Mouse (Mus musculus) stomach, postnatal 0 days (tissue): ENCODE measurements around the gene 1700016D06Rik. TPM values are rescaled to one million over a fixed set of nuclear protein-coding genes. Genes with fewer than 3 reads are reported as not detected.
A peak's percentile ranks its signal among the peaks of the same experiment; 100 is the strongest.

ENCODE experiments used
- ATAC-seq: fragments of 200-750 bp; cut with Nextera tagmentation; 2 replicates; pipeline ENCODE4 v1.8.0; 2017; ENCODE audit not compliant: low FRiP score, low TSS enrichment
- DNase-seq: peaks from one replicate; pipeline ENCODE4 v3.0.0-alpha.2; 2016; ENCODE audit warnings: low spot score
- H3K27ac ChIP-seq: fragments of 300-500 bp; sonication (generic); replicated peaks from 2 replicates; pipeline ENCODE4 v1.5.1; 2014; ENCODE audit warnings: mild to moderate bottlenecking, control low read depth
- H3K27me3 ChIP-seq: fragments of 300-500 bp; sonication (generic); 2 replicates; pipeline ENCODE4 v1.6.1; 2014; ENCODE audit warnings: low read length; ENCODE audit not compliant: control insufficient read depth, insufficient read depth
- H3K36me3 ChIP-seq: fragments of 300-500 bp; sonication (generic); 2 replicates; pipeline ENCODE4 v1.6.1; 2014; ENCODE audit warnings: low read length, mixed read lengths; ENCODE audit not compliant: control insufficient read depth, insufficient read depth
- H3K4me1 ChIP-seq: fragments of 300-500 bp; sonication (generic); replicated peaks from 2 replicates; pipeline ENCODE4 v1.6.1; 2014; ENCODE audit warnings: antibody characterized with exemption; ENCODE audit not compliant: control insufficient read depth, insufficient read depth
- H3K4me2 ChIP-seq: fragments of 300-500 bp; sonication (generic); replicated peaks from 2 replicates; pipeline ENCODE4 v1.6.1; 2014; ENCODE audit warnings: low read depth, mild to moderate bottlenecking, control low read depth, moderate library complexity
- H3K4me3 ChIP-seq: fragments of 300-500 bp; sonication (generic); 2 replicates; pipeline ENCODE4 v1.5.1; 2014; ENCODE audit warnings: low read depth, low read length, control low read depth
- H3K9ac ChIP-seq: fragments of 300-500 bp; sonication (generic); 2 replicates; pipeline ENCODE4 v1.6.1; 2014; ENCODE audit warnings: mild to moderate bottlenecking, low read length, control low read depth, mixed read lengths
- H3K9me3 ChIP-seq: fragments of 300-500 bp; sonication (generic); 2 replicates; pipeline ENCODE4 v1.6.1; 2016; ENCODE audit warnings: low read length; ENCODE audit not compliant: control insufficient read depth
- CTCF ChIP-seq: IDR thresholded peaks from 2 replicates; pipeline ENCODE4 v1.5.1; 2016; ENCODE audit warnings: antibody characterized with exemption, low read depth, mild to moderate bottlenecking, moderate library complexity
- EP300 ChIP-seq: optimal IDR thresholded peaks from 2 replicates; pipeline ENCODE3; 2016; ENCODE audit warnings: antibody characterized with exemption
- WGBS: fragments of 180-500 bp; shearing (Covaris S2); extraction: QIAGEN DNeasy Blood & Tissue Kit; methylation state at CpG from one replicate; pipeline ENCODE4 v1.1.7; 2014; 5-methylcytosine and 5-hydroxymethylcytosine counted together
- polyA plus RNA-seq: library from polyadenylated mRNA; unstranded; fragments of >200 nt; fragmentation: Nextera tagmentation; extraction: Ambion mirVana; gene quantifications from 2 replicates; pipeline ENCODE4 v1.2.1, GENCODE M21; 2015

1700016D06Rik gene
- polyA plus RNA-seq, 1 experiment from 2014 or later = not detected

GRCm38 (mm10) chr8:11727273-11727650, 26.4 kb upstream of the 1700016D06Rik start:
- no peaks in the 10 kb centered on the region for H3K36me3 ChIP-seq
- no peak for TF ChIP-seq EP300
- TF ChIP-seq CTCF = no peak
- H3K4me3 ChIP-seq = peak overlapping the region; percentile 49
- no peak for DNase-seq
- 0 out of 2 replicates have a peak overlapping the region, but pooled peaks have one; percentile 18 for H3K9ac ChIP-seq
- no peak for ATAC-seq
- peaks cover 10% of the 10 kb centered on the region; the same call in 1 of the 2 replicates for H3K27me3 ChIP-seq
- peak overlapping the region; percentile 77 for H3K4me2 ChIP-seq
- H3K27ac ChIP-seq = no peak overlapping the region
- H3K4me1 ChIP-seq = no peaks in the 10 kb centered on the region
- WGBS = 1% methylated on average over 22 of the region's 22 CpGs
- H3K9me3 ChIP-seq = no peaks in the 10 kb centered on the region

GRCm38 (mm10) chr8:11717194-11717593, 16.3 kb upstream of the 1700016D06Rik start:
- Histone ChIP-seq H3K4me2 (no peak overlapping the region), H3K9ac (no peak overlapping the region), H3K36me3 (no peaks in the 10 kb centered on the region), H3K9me3 (no peaks in the 10 kb centered on the region), H3K4me3 (no peak overlapping the region), H3K27ac (no peak overlapping the region), H3K4me1 (no peaks in the 10 kb centered on the region), H3K27me3 (no peaks in the 10 kb centered on the region)
- DNase-seq (no peak), ATAC-seq (no peak)
- TF ChIP-seq CTCF = no peak
- WGBS = 68% methylated on average over 4 of the region's 4 CpGs

GRCm38 (mm10) chr8:11712244-11712643, 11.4 kb upstream of the 1700016D06Rik start:
- Histone ChIP-seq H3K36me3 (no peaks in the 10 kb centered on the region), H3K4me2 (no peak overlapping the region), H3K4me3 (no peak overlapping the region), H3K9me3 (no peaks in the 10 kb centered on the region), H3K27ac (no peak overlapping the region), H3K27me3 (no peaks in the 10 kb centered on the region), H3K9ac (no peak overlapping the region), H3K4me1 (no peaks in the 10 kb centered on the region)
- 85% methylated on average over 6 of the region's 6 CpGs for WGBS
- no peak for DNase-seq
- peak; percentile 57 for TF ChIP-seq CTCF
- no peak for TF ChIP-seq EP300
- no peak for ATAC-seq

- Histone ChIP-seq H3K9ac (no peak overlapping the region), H3K9me3 (no peaks in the 10 kb centered on the region), H3K27ac (no peak overlapping the region), H3K4me3 (no peak overlapping the region), H3K27me3 (no peaks in the 10 kb centered on the region), H3K36me3 (no peaks in the 10 kb centered on the region), H3K4me2 (no peak overlapping the region), H3K4me1 (no peaks in the 10 kb centered on the region)
- DNase-seq = no peak
- 36% methylated on average over 5 of the region's 5 CpGs for WGBS
- TF ChIP-seq EP300 = no peak
- no peak for TF ChIP-seq CTCF
- ATAC-seq = no peak
These were observed 9.6 kb upstream of the 1700016D06Rik start for GRCm38 (mm10) chr8:11710415-11710814.

- no peak overlapping the region for H3K4me3 ChIP-seq
- H3K9ac ChIP-seq = no peak overlapping the region
- TF ChIP-seq CTCF (no peak), EP300 (no peak)
- ATAC-seq = no peak
- no peak for DNase-seq
- no peaks in the 10 kb centered on the region for H3K36me3 ChIP-seq
- no peaks in the 10 kb centered on the region for H3K4me1 ChIP-seq
- no peaks in the 10 kb centered on the region for H3K27me3 ChIP-seq
- no peaks in the 10 kb centered on the region for H3K9me3 ChIP-seq
- H3K4me2 ChIP-seq = no peak overlapping the region
- H3K27ac ChIP-seq = no peak overlapping the region
- 75% methylated on average over 3 of the region's 3 CpGs for WGBS
These were observed 8.7 kb upstream of the 1700016D06Rik start for GRCm38 (mm10) chr8:11709542-11709941.

GRCm38 (mm10) chr8:11708815-11709214, 8.0 kb upstream of the 1700016D06Rik start:
- no peak overlapping the region for H3K4me2 ChIP-seq
- no peak for DNase-seq
- no peaks in the 10 kb centered on the region for H3K9me3 ChIP-seq
- H3K27ac ChIP-seq = no peak overlapping the region
- H3K27me3 ChIP-seq = no peaks in the 10 kb centered on the region
- H3K4me3 ChIP-seq = no peak overlapping the region
- H3K4me1 ChIP-seq = no peaks in the 10 kb centered on the region
- TF ChIP-seq CTCF (no peak), EP300 (no peak)
- no peak for ATAC-seq
- no peaks in the 10 kb centered on the region for H3K36me3 ChIP-seq
- 38% methylated on average over 2 of the region's 2 CpGs for WGBS
- no peak overlapping the region for H3K9ac ChIP-seq
